Mouse (Mus musculus) CD8-positive naive resting alpha-beta T cell, adult 2 months (primary cell): ENCODE results near the gene Creb3l2.
"Not testable (repeated sequence)": the region's sequence is repeated elsewhere in the genome, so short reads cannot be mapped to it uniquely, and the experiment has no call there.

Experiments
- DNase-seq, 2 experiments: peaks; one replicate each; pipeline ENCODE4 v3.0.0; 2022; ENCODE audit warnings: low read depth in 2 of 2, low spot score in 2 of 2

Creb3l2 gene

GRCm38 (mm10) chr6:37442041-37442667 lies at the start of gene Creb3l2:
Gene Creb3l2, minus strand, starts transcription at chr6:37442146.
- peak; percentile 97 to 98 for DNase-seq

- no peak for DNase-seq
These were observed 44.6 kb upstream of the Creb3l2 start for GRCm38 (mm10) chr6:37486502-37486901.

GRCm38 (mm10) chr6:37484588-37485070 lies 42.7 kb upstream of the Creb3l2 start:
- no peak for DNase-seq

- DNase-seq, result no peak
These were observed 41.3 kb upstream of the Creb3l2 start for GRCm38 (mm10) chr6:37483262-37483661.

- DNase-seq, result no peak
These were observed 39.2 kb upstream of the Creb3l2 start for GRCm38 (mm10) chr6:37481147-37481546.

- DNase-seq, result no peak
These were observed 38.1 kb upstream of the Creb3l2 start for GRCm38 (mm10) chr6:37480008-37480407.

GRCm38 (mm10) chr6:37478481-37478880 lies 36.5 kb upstream of the Creb3l2 start:
- DNase-seq, result no peak

GRCm38 (mm10) chr6:37473674-37474342 lies 31.9 kb upstream of the Creb3l2 start:
- peak in 1 of 2 experiments; percentile 19 for DNase-seq

GRCm38 (mm10) chr6:37470216-37470615 lies 28.3 kb upstream of the Creb3l2 start:
- no peak for DNase-seq

GRCm38 (mm10) chr6:37465847-37466246 lies 23.9 kb upstream of the Creb3l2 start:
- DNase-seq, result no peak

GRCm38 (mm10) chr6:37465356-37465755 lies 23.4 kb upstream of the Creb3l2 start:
- no peak for DNase-seq

GRCm38 (mm10) chr6:37464585-37464984 lies 22.6 kb upstream of the Creb3l2 start:
- DNase-seq, result peak in 1 of 2 experiments; percentile 12

- DNase-seq, result peak; percentile 44 to 65
These were observed 21.9 kb upstream of the Creb3l2 start for GRCm38 (mm10) chr6:37463517-37464482.

GRCm38 (mm10) chr6:37460681-37461080 lies 18.7 kb upstream of the Creb3l2 start:
- DNase-seq, result no peak

GRCm38 (mm10) chr6:37459656-37460055 lies 17.7 kb upstream of the Creb3l2 start:
- DNase-seq, result not testable (repeated sequence)

GRCm38 (mm10) chr6:37457990-37458655 lies 16.2 kb upstream of the Creb3l2 start:
- no peak for DNase-seq

GRCm38 (mm10) chr6:37455540-37455939 lies 13.6 kb upstream of the Creb3l2 start:
- no peak for DNase-seq

- DNase-seq, result no peak
These were observed 11.1 kb upstream of the Creb3l2 start for GRCm38 (mm10) chr6:37453047-37453446.

- no peak for DNase-seq
These were observed 9.7 kb upstream of the Creb3l2 start for GRCm38 (mm10) chr6:37451664-37452063.

- peak; percentile 60 to 67 for DNase-seq
These were observed 5.9 kb upstream of the Creb3l2 start for GRCm38 (mm10) chr6:37447704-37448466.
